Mouse (Mus musculus): ENCODE measurements around the gene Cpne9.
"Not testable (repeated sequence)": the region's sequence is repeated elsewhere in the genome, so short reads cannot be mapped to it uniquely, and the experiment has no call there.

Cpne9 gene

DNA sequence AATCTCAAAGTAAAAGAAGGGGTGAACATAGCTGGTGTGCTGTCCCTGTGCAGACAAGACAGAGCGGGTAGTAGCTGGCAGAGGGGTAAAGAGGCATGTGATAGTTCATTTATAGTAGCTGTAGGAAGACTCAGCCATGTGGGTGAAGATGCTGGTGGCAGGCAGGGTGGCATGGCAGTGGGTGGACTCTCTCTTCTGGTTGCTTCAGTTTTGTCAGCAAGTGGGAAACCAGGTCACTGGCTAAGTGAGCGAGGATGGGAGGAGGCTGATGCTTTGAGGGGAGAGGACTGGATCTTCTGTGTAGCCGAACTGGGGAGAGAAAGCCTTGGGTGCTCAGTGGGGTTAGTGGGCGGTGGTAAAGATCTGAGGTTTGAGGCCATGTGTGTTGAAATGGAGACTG is 5.1 kb downstream of the Cpne9 start:
- DNase-seq (ENCODE audit: low read depth in 1 of 2, low spot score in 2 of 2): no peak

DNA sequence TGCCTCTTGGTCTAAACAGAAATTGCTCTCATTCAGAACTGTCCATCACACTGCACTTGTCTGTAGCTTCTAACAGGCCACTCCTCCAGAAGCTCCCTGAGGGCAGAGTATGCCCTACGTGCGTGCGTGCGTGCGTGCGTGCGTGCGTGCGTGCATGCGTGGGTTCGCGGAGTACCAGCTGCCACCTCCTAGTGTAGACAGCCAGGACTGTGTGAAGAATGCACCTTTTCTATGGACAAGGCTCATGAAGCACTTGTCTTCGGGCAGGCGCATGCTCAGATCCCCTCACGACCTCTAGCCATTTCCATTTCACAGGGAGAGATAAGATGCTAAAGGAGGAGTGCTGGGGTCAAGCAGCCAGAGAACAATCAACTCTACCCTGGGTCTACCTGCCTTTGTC is 7.2 kb downstream of the Cpne9 start:
- DNase-seq (ENCODE audit: low read depth in 1 of 2, low spot score in 2 of 2): no peak

DNA sequence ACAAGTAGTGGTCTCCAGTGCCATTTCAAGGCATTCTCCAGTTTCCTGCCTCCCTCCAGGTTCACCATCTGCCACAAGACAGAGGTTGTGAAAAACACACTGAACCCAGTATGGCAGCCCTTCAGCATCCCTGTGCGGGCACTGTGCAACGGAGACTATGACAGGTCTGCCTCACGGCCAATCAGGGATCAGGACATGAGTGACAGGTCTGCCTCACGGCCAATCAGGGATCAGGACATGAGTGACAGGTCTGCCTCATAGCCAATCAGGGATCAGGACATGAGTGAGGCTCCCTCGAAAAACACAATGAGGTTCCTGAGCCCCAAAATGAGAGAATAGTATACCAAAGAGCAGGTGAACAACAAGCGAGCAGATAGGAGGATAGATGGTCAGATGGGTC is 8.2 kb downstream of the Cpne9 start:
- DNase-seq (ENCODE audit: low read depth in 1 of 2, low spot score in 2 of 2): no peak

DNA sequence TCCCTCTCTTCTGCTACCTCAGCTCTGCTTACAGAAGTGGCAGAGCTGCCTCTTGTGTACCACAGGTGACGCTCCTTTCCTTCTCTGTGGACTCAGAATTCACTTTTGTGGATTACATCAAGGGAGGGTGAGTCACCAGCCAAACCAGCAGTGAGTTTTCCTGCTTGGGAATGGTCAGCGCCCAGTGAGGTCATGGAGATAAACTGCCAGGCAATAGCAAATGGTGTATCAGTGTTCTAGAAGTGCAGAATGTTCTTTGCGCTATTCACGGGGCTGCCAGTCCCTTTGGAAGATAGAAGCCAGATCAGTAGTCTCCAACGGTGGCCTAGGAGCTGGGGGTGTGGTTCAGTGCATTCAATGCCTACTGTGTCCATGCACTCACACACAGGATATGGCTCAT is 10.8 kb downstream of the Cpne9 start:
- DNase-seq (ENCODE audit: low read depth in 1 of 2, low spot score in 2 of 2): no peak

DNA sequence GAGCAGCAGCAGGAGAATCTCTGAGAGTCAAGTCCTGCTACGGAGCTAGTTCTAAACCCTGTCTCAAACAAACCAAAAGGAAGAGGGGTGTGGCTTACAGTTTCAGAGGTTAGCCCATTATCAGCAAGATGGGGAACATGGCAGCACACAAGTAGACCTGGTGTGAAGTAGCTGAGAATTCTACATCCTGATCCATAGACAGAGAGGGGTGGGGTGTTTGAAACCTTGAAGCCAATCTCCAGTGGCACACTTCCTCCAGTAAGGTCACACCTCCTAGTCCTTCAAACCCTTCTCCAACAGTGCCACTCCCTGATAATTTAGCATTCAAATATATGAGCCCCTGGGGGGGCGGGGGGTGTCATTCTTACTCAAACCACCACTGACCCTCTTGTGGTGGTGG is 13.9 kb downstream of the Cpne9 start:
- no peak for DNase-seq (ENCODE audit: low read depth in 1 of 2, low spot score in 2 of 2)

DNA sequence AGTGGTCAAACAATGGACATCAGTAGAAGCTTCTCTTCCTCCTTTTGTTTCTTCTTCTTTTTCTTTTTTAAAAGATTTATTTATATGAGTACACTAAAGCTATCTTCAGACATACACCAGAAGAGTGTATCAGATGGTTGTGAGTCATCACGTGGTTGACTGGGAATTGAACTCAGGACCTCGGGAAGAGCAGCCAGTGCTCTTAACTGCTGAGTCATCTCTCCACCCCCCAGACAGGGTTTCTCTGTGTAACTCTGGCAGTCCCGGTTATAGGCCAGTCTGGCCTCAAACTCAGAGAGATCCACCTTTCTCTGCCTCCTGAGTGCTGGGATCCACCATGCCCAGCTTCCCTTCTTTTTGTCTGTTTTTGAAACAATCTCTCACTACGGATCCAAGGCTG is 14.5 kb downstream of the Cpne9 start:
- DNase-seq (ENCODE audit: low read depth in 1 of 2, low spot score in 2 of 2): no peak

DNA sequence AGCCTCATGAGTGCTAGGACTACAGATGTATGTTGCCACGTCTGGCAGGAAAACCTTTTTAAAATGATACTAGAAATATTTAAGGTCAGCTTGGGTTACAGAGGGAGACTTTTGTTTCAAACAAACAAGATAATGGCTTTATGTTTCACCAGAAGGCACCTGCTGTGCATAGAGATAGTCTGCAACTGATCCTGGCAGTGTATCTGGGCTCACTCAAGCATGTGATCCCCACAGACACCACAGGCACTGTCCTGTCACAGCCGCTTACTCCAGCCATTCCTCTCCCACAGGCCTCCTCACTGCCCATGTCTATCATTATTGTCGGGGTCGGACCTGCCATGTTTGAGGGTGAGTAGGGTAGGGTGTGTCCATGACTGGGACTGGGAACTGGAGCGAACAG is 19.2 kb downstream of the Cpne9 start:
- no peak for DNase-seq (ENCODE audit: low read depth in 1 of 2, low spot score in 2 of 2)

DNA sequence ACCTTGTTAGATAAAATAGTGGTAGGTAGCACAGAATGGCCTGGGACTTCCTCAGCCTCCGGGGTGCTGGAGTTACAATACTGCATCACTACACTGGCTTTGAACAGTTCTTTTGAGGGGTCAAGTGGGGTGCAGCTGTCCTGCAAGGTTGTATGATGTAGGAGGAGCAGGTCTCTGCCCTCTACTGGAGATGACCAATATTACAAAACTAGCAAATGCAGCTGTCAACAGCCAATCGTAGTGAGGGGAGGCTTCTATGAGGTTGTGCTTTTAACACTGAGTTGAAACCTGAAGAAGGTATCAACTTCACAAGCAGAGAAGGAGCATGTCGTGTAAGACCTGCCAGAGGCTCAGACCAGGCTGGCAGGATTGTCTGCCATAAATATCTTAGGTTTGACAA is 20.2 kb downstream of the Cpne9 start:
- no peak for DNase-seq (ENCODE audit: low read depth in 1 of 2, low spot score in 2 of 2)

DNA sequence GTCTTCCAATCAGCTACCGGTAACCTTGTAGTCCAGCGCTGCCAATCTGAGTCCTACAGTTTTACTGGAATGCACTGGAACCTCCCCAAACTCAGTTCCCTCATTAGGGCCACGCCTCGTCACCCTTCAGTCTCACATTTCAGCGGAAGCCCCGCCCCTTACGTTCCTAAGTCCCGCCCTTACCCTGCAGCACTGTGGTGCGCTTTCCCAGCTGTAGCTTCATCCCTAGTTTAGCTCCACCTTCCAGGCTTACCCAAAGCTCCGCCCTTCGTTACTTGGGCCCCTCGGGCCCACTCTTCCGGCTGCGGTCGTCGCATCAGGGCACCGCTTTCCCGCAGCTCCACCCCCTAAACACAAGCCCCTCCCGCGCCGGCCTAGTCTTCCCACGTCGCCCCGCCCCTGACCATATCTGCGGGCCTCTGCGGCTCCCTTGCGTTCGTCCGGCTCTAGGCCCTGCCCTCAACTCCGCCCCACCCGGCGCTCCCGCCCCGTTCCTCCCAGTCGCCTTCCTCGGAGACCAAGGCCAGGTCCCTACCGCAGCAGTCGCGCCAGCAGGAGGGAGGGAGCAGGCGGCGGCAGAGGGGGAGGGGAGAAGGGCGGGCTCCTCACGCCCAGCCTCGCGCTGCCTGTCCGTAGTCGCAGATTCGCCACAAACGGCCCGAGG is 24.3 kb downstream of the Cpne9 start:
- peak; percentile 100 for DNase-seq (ENCODE audit: low read depth in 1 of 2, low spot score in 2 of 2)

DNA sequence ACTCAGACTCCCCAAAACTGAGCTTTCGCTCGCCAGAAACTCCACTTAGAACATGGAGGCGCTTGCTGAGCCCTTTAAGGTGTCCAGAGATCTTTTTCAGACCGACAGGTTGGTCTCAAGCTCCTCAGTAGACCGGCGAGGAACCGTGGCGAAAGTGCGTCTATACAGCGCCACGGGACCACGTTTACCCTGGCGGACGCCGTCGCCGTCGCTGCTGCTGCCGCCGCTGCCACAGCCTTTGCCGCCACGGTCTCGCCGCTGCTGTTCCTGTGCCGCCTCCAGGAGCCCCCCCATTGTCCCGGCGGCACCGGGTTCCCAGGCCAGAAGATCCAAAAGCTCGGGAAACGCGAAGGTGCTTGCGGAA is 24.9 kb downstream of the Cpne9 start, which contains the start of gene Brpf1:
TSS of gene Brpf1 (plus strand) at position 152 of the 364 bp plus-strand sequence.
- DNase-seq (ENCODE audit: low read depth in 1 of 2, low spot score in 2 of 2): no peak

DNA sequence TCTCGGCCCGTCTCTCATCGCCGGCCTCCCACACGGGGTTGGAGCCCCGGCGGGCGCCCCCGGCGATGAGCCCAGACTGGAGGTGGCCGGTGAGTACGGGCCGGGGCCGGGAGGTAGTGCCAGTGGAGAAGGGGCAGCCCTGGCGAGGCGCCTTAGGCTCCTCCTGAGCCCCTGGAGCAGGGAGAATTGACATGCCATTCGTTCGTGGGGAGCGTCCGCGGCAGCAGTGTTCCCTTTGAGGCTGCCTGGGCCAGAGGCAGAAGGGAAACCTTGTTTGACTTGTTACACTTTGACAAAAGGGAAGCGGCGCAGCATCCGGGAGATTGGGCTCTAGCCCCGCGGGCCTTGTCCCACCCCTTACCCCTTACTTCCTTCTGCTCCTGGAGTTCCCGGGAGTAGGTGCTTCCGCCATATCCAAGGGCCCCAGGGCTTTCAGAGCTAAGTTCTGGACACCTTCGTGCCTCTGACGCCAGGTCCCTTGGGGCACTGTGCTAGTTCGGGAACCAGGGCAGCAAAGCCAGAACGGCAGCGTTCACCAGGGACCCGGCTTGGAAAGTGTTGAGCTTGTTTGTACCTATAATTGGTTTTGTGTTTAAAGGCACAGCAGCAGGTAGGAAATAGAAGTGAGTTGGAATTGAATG is 25.5 kb downstream of the Cpne9 start:
- peak; percentile 59 to 76 for DNase-seq (ENCODE audit: low read depth in 1 of 2, low spot score in 2 of 2)

DNA sequence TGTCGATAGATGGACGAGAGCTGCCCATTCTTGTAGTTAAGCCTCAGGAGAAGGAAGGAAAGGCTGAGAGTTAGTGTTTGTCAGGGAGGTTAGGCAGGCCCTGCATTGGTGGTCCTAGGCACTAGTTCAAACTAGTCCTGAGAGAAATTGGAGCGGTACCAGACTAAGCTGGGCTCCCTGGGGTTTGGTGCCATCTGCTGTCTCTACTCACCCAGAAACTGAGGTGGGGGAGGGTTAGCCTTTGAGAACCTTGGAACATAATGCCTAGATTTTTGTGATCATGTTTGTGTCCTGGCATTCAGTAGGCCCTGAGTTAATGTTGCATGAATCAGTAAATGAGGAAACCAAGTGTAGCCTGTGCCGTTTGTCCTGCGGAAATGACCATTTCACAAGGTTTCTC is 26.0 kb downstream of the Cpne9 start:
- DNase-seq (ENCODE audit: low read depth in 1 of 2, low spot score in 2 of 2): peak; percentile 37

DNA sequence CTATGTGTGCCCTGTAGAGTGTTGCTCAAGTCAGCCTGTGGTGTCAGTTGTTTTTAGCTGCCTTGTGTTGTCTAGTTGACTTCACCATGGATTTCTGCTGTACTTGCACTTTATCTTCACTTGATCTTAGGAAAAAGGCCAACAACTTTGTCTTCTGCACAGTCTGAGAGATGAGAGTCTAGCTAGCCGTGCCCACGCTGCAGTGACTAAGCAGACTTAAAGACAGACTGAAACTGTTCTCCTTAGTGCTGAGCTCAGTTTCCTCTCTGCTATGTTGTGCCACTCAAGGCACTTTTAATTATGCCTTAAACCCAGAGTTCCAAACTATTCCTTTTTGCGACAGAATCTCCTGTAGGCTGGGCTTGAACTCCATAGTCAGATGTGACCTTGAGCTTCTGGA is 33.9 kb downstream of the Cpne9 start:
- no peak for DNase-seq (ENCODE audit: low read depth in 1 of 2, low spot score in 2 of 2)

DNA sequence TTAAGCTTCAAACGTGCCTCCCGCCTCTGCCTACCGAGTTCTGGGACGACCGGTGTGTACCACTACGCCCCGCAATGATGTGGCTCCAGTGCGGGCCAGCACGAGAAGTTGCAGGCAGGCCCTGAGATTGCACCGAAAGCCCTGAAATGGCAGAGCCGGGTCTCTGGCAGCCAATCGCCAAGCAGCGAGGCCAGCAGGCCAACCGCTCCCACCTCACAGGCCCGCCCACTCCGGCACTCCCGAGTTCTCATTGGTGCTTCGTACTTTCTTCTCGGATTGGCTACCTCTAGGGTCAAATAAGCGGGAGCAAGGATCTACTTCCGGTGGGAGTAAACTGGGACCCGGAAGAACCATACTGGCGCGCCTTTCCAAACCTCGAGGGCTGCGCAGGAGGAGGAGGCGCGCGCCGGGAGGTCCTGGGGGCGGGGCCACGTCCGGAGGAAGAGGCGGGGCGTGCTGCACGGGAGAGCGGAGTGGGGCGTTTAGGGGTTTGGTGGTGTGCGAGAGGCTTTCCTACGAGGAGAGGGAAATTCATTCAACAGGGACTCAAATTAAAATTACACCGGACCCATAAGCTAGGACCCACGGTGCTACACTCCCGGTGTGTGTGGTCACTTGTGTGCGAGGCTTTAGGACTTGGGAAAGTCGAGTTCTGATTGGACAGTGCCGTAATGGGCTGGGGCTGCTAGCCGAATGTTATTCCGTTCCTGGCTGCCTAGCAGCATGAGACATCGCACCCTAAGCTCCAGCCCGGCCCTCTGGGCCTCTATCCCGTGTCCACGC is 44.6 kb downstream of the Cpne9 start, which contains the start of gene Ogg1:
TSS of gene Ogg1 (plus strand) at position 440 of the 783 bp plus-strand sequence.
- DNase-seq (ENCODE audit: low read depth in 1 of 2, low spot score in 2 of 2): peak; percentile 95 to 98

DNA sequence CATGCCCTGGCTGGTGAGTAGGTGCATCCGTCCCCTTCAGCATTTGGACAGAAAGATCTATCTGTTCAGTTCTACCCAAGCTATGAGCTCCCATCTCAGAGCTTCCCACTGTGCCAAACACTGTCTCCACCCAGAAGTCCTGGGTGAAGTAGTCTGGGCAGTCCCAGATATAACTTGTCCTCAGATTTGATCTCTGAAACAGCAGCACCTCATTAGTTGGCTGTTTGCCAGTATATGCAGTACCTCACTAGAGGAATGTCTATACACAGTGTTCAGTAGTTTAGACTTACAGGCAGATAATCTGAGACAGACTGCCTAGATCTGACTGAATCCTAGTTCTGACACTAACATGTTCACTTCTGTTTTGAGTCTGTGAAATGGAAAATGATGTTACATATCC is 47.3 kb downstream of the Cpne9 start:
- no peak for DNase-seq (ENCODE audit: low read depth in 1 of 2, low spot score in 2 of 2)

DNA sequence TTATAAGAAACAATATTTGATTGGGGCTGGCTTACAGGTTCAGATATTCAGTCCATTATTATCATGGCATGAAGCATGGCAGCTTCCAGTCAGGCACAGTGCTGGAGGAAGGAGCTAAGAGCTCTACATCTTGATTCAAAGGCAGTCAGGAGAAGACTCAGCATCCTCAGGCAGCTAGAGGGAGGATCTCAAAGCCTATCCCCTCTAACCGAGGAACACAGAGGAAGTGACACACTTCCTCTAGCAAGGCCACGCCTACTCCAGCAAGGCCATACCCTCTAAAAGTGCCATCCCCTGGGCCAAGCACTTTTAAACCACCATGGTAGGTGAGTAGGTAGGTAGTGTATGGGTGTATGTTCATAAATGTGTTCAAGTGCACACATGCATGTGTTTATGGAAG is 48.4 kb downstream of the Cpne9 start:
- DNase-seq (ENCODE audit: low read depth in 1 of 2, low spot score in 2 of 2): peak in 1 of 2 experiments; percentile 22

DNA sequence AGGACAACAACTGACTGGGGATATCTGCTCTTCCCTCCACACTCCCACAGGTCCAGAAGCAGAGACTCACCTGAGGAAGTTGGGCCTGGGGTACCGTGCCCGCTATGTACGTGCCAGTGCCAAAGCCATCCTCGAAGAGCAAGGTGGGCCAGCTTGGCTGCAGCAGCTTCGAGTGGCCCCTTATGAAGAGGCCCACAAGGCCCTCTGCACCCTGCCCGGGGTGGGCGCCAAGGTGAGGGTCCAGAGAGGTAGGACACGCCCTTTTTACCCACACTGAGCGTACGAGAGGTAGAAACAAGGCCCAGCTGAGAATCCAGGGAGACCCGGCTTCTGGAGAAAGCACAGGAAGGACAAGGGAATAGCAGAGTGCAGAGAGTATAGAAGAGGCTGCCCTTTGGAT is 49.6 kb downstream of the Cpne9 start:
- no peak for DNase-seq (ENCODE audit: low read depth in 1 of 2, low spot score in 2 of 2)

DNA sequence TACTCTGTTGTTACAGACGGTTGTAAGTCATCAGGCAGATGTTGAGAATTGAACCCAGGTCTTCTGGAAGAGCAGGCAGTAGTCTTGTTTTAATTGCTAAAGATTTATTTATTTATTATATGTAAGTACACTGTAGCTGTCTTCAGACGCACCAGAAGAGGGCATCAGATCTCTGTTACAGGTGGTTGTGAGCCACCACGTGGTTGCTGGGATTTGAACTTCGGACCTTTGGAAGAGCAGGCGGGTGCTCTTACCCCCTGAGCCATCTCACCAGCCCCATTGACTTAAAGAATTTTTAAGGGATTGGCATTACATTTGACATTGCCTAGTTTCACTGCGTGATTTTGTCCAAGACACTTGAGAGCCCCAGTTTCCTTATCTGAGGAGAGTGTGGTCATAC is 50.6 kb downstream of the Cpne9 start:
- not testable (repeated sequence) for DNase-seq (ENCODE audit: low read depth in 1 of 2, low spot score in 2 of 2)

DNA sequence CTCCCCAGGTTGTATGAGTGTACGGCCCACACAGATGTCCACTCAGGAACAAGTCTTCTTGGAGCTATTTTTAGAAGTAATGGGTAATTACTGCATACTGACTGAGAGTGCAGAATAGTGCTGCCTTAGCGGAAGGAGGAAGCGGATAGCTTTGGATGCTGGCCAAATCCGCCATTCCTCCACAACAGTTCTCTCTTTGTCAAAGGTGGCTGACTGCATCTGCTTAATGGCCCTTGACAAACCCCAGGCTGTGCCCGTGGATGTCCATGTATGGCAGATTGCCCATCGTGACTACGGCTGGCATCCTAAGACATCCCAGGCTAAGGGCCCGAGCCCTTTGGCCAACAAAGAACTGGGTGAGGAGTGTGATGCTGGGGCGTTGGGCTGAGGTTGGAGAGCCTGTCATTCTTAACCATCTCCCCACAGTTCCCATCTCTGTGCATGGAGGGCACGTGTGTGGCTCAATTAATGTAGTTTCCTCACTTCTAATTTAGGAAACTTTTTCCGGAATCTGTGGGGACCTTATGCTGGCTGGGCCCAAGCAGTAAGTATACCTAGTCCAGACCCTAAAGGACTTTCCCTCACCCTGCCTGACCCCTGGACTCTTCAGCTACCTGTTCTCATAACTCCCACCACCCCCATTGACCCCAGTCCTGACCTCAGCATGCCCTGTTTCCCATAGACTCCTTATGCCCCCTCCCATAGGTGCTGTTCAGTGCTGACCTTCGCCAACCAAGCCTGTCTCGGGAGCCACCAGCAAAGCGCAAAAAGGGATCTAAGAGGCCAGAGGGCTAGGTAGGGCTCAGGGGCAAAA is 51.2 kb downstream of the Cpne9 start:
- no peak for DNase-seq (ENCODE audit: low read depth in 1 of 2, low spot score in 2 of 2)

DNA sequence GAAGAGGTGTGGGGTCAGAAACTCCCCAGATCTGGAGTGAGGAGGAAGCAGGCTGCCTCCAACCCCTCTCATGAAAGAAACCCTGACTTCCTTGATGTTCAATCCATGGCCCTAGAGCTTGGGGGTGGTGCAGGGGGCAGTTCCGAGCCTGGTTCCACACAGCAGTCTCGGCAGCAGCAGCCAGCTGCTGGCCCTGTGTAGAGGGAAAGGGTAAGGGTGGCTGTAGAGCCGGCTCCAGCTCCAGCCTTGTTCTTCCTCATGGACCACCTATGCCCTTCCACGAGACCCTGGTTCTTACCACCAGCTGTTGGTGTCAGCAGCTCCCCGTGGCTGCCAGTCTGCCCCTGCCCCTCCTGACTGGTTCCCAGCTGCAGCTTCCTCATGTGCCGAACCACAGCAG is 52.1 kb downstream of the Cpne9 start:
- DNase-seq (ENCODE audit: low read depth in 1 of 2, low spot score in 2 of 2): no peak

DNA sequence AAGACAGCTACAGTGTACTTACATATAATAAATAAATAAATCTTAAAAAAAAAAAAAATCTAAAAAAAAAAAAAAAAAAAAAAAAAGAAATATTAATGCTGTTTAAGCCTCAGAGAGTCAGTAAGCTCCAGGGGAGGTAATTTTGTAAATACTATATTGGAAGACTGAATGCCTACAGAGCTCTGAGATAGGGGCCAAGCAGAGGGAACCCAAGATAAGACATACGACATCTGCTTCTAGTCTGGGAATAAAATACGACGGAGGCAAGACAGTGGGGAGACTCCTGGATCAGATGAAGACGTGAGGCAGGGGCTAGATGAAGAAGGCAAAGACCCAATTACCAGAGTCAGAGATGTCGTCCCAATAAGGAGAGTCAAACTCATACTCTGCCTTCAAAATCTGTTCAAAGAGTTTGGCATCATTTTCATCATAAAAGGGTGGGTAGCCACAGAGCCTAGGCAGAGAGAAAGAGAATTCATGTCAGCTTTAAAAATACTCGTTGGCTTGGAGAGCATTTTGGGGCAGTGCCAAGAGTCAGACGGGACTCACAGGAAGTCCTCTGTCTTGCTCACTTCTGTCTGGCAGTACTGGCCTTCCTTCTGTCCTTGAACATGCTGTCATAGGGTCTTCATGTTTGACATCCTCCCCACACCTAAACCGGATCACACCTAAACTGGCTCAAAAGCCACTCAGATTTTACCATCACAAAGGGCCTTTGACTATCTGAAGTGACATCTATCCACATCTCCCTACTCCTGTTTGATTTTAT is 54.9 kb downstream of the Cpne9 start:
- no peak for DNase-seq (ENCODE audit: low read depth in 1 of 2, low spot score in 2 of 2)
